Mouse (Mus musculus): ENCODE measurements around the gene Gm21974. TPM values are rescaled to one million over a fixed set of nuclear protein-coding genes. Genes with fewer than 3 reads are reported as not detected.

Gene Gm21974
- polyA plus RNA-seq, 1 experiment = not detected

DNA sequence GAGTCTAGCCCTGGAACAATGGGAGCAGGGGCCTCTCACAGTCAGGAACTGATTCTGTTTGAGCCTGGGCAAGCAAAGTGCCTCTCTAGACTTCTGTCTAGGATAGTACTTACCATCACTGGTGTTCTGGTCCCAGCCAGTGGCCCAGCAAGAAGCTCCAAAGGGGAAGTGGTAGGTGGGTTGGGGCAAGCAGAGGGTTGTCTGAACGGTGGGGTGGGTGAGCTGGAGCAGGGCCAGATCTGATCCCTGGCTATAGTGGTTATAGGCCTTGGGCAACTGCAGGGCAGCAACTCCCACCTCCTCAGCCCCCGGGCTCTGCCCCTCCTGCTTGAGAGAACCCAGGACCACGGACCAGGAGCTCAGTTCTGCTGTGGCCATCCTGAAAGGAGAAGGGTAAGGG, 6.4 kb downstream of the Gm21974 start:
- H3K36me3 ChIP-seq (ENCODE audit: control insufficient read depth) = peaks cover 90% of the 10 kb centered on the region
- no peak overlapping the region for H3K4me3 ChIP-seq (replicated peaks)
- peaks cover 25% of the 10 kb centered on the region for H3K4me1 ChIP-seq (ENCODE audit: control insufficient read depth)
- TF ChIP-seq GATA1 (IDR thresholded peaks at IDR 0.05; ENCODE audit: low read length) = no peak
- TF ChIP-seq TAL1 (IDR thresholded peaks at IDR 0.05; ENCODE audit: low read length) = no peak
- H3K9me3 ChIP-seq (ENCODE audit: control insufficient read depth, low read length) = peaks cover under 1% of the 10 kb centered on the region; the same call in 1 of the 2 replicates
- H3K27me3 ChIP-seq (ENCODE audit: control insufficient read depth) = no peaks in the 10 kb centered on the region

DNA sequence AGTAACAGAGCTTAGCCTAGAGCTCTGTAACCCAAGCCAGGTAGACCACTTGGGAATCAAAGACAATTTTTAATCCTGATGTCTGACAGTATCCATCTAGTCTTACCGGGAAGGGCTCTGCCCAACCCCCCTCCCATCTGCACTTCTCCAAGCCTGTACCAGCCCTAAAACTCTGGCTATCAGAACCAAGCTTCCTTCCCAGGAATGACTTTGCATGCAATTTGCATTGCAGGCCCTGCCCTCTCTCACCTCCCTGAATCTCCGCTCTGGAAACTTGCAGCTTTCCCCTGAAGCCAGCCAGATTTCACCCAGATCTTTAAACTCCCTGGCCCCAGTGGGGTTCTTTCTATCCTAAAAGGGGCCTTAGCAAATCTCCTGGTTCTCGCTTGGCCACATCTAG, 7.5 kb downstream of the Gm21974 start:
- H3K9me3 ChIP-seq (ENCODE audit: control insufficient read depth, low read length) = peaks cover 11% of the 10 kb centered on the region
- H3K27me3 ChIP-seq (ENCODE audit: control insufficient read depth) = no peaks in the 10 kb centered on the region
- peaks cover 32% of the 10 kb centered on the region for H3K4me1 ChIP-seq (ENCODE audit: control insufficient read depth)
- no peak overlapping the region for H3K4me3 ChIP-seq (replicated peaks)
- H3K36me3 ChIP-seq (ENCODE audit: control insufficient read depth) = peaks cover 94% of the 10 kb centered on the region
- no peak for TF ChIP-seq GATA1 (IDR thresholded peaks at IDR 0.05; ENCODE audit: low read length)
- no peak for TF ChIP-seq TAL1 (IDR thresholded peaks at IDR 0.05; ENCODE audit: low read length)

DNA sequence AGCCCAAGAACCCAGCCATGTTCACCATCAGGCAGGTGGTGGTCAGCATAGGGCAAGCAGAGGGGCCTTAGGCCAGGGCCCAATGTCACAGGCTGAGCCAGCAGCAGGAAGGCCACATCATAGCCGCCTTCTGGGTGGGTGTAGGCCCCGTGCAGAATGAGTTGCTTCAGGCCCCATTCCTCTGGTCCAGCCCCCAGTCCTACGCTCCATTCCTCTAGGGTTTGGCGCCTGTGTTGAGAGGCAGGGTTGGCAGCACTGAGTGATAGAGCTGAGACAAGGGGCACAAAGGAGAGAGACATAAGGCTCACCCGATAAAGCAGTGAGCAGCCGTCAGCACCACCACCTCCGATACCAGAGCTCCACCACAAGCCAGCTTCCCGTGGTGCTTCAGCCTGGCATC, 8.1 kb downstream of the Gm21974 start:
- H3K27me3 ChIP-seq (ENCODE audit: control insufficient read depth) = no peaks in the 10 kb centered on the region; the same call in 1 of the 2 replicates
- TF ChIP-seq GATA1 (IDR thresholded peaks at IDR 0.05; ENCODE audit: low read length) = no peak
- H3K4me1 ChIP-seq (ENCODE audit: control insufficient read depth) = peaks cover 34% of the 10 kb centered on the region
- H3K36me3 ChIP-seq (ENCODE audit: control insufficient read depth) = peaks cover 94% of the 10 kb centered on the region
- no peak overlapping the region for H3K4me3 ChIP-seq (replicated peaks)
- peaks cover 17% of the 10 kb centered on the region for H3K9me3 ChIP-seq (ENCODE audit: control insufficient read depth, low read length)

DNA sequence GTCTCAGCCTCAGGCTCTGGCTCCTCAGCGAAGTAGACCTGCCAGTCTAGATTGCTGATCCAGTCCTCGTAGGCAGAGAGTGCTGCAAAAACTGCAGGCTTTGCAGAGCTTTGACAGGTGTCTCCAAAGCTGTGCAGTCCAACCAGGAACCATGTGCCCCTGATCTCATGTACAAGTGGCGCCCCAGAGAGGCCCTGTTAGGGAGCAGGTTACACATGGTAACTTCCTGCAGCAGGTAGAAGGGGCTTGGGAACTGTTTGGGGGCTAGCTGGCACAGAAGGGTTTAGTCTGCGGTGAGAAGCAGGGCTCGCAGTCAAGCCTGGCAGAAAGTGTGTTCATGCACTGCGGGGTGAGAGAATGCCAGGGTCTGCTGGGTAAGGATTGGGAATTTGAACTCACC, 8.7 kb downstream of the Gm21974 start:
- Histone ChIP-seq H3K9me3 (ENCODE audit: control insufficient read depth, low read length) (peaks cover 23% of the 10 kb centered on the region), H3K36me3 (ENCODE audit: control insufficient read depth) (peaks cover 96% of the 10 kb centered on the region)

DNA sequence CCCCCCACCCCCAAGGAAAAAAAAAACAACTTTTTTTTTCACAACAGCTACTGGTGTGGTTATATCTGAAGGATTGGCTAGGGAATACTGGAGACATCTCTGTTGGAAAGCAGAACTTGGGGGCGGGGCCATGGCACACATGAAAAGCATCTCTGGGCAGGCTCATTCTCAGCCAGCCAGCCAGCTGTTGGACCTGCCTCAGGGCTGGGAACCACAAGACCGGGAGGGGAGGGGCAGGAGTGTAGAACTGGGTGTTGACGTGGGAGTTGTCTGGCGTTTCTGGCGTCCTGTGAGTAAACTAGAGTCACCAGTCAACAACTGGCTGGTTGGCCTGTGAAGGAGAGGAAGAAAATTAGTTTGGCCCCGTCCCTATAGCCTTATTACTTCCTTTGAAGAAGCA, 9.3 kb downstream of the Gm21974 start:
- peaks cover 98% of the 10 kb centered on the region for H3K36me3 ChIP-seq (ENCODE audit: control insufficient read depth)

More for the DNA sequence above, 8.7 kb downstream of the Gm21974 start:
- H3K27me3 ChIP-seq (ENCODE audit: control insufficient read depth) = no peaks in the 10 kb centered on the region; the same call in 1 of the 2 replicates
- H3K4me3 ChIP-seq (replicated peaks) = no peak overlapping the region
- H3K4me1 ChIP-seq (ENCODE audit: control insufficient read depth) = peaks cover 34% of the 10 kb centered on the region
- TF ChIP-seq GATA1 (IDR thresholded peaks at IDR 0.05; ENCODE audit: low read length) (no peak), TAL1 (IDR thresholded peaks at IDR 0.05; ENCODE audit: low read length) (no peak)

DNA sequence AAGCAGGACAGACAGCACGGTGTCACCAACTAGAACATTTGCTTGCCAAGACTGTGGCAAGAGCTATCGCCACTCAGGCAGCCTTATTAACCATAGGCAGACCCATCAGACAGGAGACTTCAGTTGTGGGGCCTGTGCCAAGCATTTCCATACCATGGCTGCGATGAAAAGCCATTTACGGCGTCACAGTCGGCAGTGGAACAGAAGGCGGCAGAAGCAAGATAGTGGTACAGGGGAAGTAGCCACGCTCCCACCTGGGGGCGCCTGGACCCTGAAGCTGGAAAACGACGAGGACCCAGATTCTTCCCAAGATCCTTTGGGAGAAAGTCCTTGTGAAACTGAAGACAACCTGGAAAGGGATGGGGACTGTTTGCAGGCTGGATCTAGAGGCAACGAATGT, 14.8 kb downstream of the Gm21974 start:
- peaks cover 64% of the 10 kb centered on the region for H3K9me3 ChIP-seq (ENCODE audit: control insufficient read depth, low read length)
- TF ChIP-seq GATA1 (IDR thresholded peaks at IDR 0.05; ENCODE audit: low read length) = no peak
- no peak for TF ChIP-seq TAL1 (IDR thresholded peaks at IDR 0.05; ENCODE audit: low read length)
- H3K36me3 ChIP-seq (ENCODE audit: control insufficient read depth) = peaks cover 80% of the 10 kb centered on the region

More for the DNA sequence above, 9.3 kb downstream of the Gm21974 start:
- H3K27me3 ChIP-seq (ENCODE audit: control insufficient read depth) = no peaks in the 10 kb centered on the region; the same call in 1 of the 2 replicates
- TF ChIP-seq GATA1 (IDR thresholded peaks at IDR 0.05; ENCODE audit: low read length) (no peak), TAL1 (IDR thresholded peaks at IDR 0.05; ENCODE audit: low read length) (no peak)
- no peak overlapping the region for H3K4me3 ChIP-seq (replicated peaks)
- peaks cover 34% of the 10 kb centered on the region for H3K4me1 ChIP-seq (ENCODE audit: control insufficient read depth)
- H3K9me3 ChIP-seq (ENCODE audit: control insufficient read depth, low read length) = peaks cover 29% of the 10 kb centered on the region

DNA sequence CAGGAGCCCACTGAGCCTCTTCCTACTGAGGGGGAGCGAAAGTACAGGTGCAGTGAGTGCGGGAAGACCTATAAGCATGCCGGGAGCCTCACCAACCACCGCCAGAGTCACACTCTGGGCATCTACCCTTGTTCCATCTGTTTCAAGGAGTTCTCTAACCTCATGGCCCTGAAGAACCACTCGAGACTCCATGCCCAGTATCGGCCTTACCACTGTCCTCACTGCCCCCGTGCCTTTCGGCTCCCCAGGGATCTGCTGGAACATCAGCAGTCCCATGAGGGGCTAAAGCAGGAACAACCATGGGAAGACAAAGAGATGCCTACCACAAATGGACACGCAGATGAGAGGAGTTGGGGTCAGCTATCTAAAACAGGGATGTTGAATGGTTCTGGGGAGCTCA, 16.0 kb downstream of the Gm21974 start:
- Histone ChIP-seq H3K4me1 (ENCODE audit: control insufficient read depth) (peaks cover 37% of the 10 kb centered on the region), H3K36me3 (ENCODE audit: control insufficient read depth) (peaks cover 73% of the 10 kb centered on the region), H3K27me3 (ENCODE audit: control insufficient read depth) (peaks cover 4% of the 10 kb centered on the region; the same call in 1 of the 2 replicates), H3K4me3 (replicated peaks) (no peak overlapping the region), H3K9me3 (ENCODE audit: control insufficient read depth, low read length) (peaks cover 64% of the 10 kb centered on the region)
- TF ChIP-seq GATA1 (IDR thresholded peaks at IDR 0.05; ENCODE audit: low read length) = no peak
- no peak for TF ChIP-seq TAL1 (IDR thresholded peaks at IDR 0.05; ENCODE audit: low read length)

More for the DNA sequence above, 14.8 kb downstream of the Gm21974 start:
- Histone ChIP-seq H3K4me1 (ENCODE audit: control insufficient read depth) (peaks cover 33% of the 10 kb centered on the region), H3K27me3 (ENCODE audit: control insufficient read depth) (peaks cover 4% of the 10 kb centered on the region; the same call in 1 of the 2 replicates), H3K4me3 (replicated peaks) (no peak overlapping the region)

DNA sequence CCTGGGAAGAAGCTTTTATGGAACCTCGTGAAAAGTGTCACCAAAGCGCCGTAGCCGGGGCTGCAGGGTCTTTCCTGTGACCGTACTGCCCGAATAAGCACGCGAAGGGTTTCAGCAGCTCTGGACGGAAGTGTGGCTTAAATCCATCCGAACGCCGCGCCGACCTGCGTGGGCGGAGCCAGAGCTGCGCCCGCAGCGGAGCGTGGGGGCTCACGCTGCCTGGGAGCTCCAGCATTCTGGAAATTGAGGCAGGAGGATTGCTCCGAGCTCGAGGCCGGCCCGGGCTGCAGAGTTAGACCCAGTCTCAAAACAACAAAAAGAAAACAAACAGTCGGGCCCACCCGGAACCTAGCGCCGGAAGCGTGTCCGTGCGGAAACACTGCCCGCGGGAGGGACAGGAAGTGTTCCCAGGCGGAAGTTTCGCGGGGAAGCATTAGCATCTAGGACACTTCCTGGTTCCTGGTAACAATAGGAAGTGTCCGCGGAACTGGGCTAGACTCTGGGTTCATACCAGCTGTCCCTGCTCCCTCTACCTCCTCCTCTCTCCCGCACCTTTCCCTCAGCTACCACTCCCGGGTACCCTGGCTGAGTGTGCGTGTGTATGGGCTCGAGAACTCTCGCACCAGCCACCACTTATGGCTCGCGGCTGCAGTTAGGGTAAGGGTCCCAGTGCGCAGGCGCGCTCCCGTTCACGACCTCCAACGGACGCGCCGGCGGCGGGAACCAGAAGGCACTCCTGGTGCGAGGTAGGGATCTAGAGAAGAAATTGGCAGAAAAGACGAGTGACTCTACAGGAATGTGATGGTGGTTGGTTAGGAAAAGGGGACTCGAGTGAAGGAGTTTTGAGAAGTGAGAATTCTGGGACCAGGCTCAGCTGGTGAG, 18.5 kb downstream of the Gm21974 start, which contains the start of gene Zfp668:
Gene Zfp668, minus strand, starts transcription at position 362 of the 882 bp plus-strand sequence.
- no peak for TF ChIP-seq GATA1 (IDR thresholded peaks at IDR 0.05; ENCODE audit: low read length)
- no peak for TF ChIP-seq TAL1 (IDR thresholded peaks at IDR 0.05; ENCODE audit: low read length)
- H3K4me3 ChIP-seq (replicated peaks) = peak within 1 kb of the TSS; percentile 99
- peaks cover 70% of the 10 kb centered on the region for H3K36me3 ChIP-seq (ENCODE audit: control insufficient read depth)
- H3K4me1 ChIP-seq (ENCODE audit: control insufficient read depth) = peaks cover 43% of the 10 kb centered on the region
- H3K27me3 ChIP-seq (ENCODE audit: control insufficient read depth) = peaks cover 4% of the 10 kb centered on the region; the same call in 1 of the 2 replicates
- H3K9me3 ChIP-seq (ENCODE audit: control insufficient read depth, low read length) = peaks cover 42% of the 10 kb centered on the region

DNA sequence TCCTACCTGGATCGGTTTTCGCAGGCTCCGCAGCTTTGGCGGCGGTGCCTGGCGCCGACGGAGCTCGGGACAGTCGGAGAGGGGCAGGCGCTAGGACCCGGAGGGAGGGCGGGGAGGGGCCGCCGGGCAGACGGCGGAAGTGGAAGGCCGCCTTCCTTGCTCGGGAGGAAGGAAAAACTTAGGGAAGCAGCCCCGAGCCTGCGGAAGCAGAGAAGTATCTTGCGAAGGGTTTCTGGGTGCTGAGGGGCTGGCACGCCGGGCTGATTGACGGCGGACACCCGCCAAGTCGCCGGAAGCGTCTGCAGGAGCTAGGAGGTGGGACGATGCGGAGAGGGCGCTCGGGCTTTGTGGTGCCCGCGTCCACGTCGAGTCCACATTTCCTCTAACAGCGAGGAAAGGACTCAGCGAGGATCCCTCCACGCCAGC, 19.2 kb downstream of the Gm21974 start, which contains the start of gene Zfp646:
Gene Zfp646, plus strand, starts transcription at position 181 of the 426 bp plus-strand sequence.
- peaks cover 46% of the 10 kb centered on the region for H3K4me1 ChIP-seq (ENCODE audit: control insufficient read depth)
- peaks cover 66% of the 10 kb centered on the region for H3K36me3 ChIP-seq (ENCODE audit: control insufficient read depth)
- H3K9me3 ChIP-seq (ENCODE audit: control insufficient read depth, low read length) = peaks cover 35% of the 10 kb centered on the region
- H3K27me3 ChIP-seq (ENCODE audit: control insufficient read depth) = peaks cover 4% of the 10 kb centered on the region; the same call in 1 of the 2 replicates
- TF ChIP-seq GATA1 (IDR thresholded peaks at IDR 0.05; ENCODE audit: low read length) (no peak), TAL1 (IDR thresholded peaks at IDR 0.05; ENCODE audit: low read length) (no peak)
- H3K4me3 ChIP-seq (replicated peaks) = peak within 1 kb of the TSS; percentile 99

All from erythroblast, embryonic 14.5 days (primary cell).